Comparison of ENCODE assay signal across 31 mouse cellular contexts in the genomic region with DNA sequence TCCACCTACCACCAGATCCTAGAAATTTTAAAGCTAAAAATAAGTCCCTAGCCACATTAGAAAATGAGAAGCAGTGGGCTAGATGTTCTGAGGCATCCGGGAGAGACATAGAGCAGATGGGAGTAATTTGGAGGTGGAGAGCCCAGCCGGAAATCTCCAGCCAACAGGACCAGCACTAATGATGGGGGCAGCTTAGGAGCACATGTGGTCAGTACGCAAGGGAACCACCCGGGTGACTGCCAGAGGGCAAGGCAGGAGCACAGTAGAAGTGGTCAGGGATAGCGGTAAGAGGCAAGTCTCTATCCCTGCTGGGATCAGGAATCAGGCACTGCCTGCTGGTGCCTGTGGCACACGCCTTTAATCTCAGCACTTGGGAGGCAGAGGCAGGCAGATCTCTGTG. TPM values are rescaled to one million over a fixed set of nuclear protein-coding genes. Genes with fewer than 3 reads are reported as not detected.
"Had no signal": no experiment of that assay in that cellular context is flagged by ENCODE, and none has a peak within 500 bp of the region (broad histone marks: within the 10 kb centered on the region; RNA-seq: fewer than 3 reads in every experiment).

No protein-coding gene starts in this region.

- H3K4me3 ChIP-seq: left cerebral cortex, adult 2 months; limb, embryonic 12.5 days; limb, embryonic 13.5 days; limb, embryonic 15.5 days; liver, embryonic 12.5 days; liver, embryonic 13.5 days; liver, embryonic 15.5 days; lung, embryonic 15.5 days; megakaryocyte, embryonic 14.5 days; midbrain, embryonic 10.5 days; midbrain, embryonic 12.5 days; midbrain, embryonic 13.5 days; midbrain, embryonic 15.5 days; myocyte; neural tube, embryonic 12.5 days had no signal

- H3K4me1 ChIP-seq: liver, embryonic 12.5 days; liver, embryonic 13.5 days; liver, embryonic 15.5 days; lung, embryonic 15.5 days; megakaryocyte, embryonic 14.5 days; midbrain, embryonic 10.5 days; midbrain, embryonic 12.5 days; midbrain, embryonic 13.5 days; midbrain, embryonic 15.5 days; neural tube, embryonic 12.5 days had no signal

- H3K4me2 ChIP-seq: limb, embryonic 12.5 days; limb, embryonic 13.5 days; limb, embryonic 15.5 days; liver, embryonic 11.5 days; liver, embryonic 12.5 days; liver, embryonic 13.5 days; liver, embryonic 15.5 days; lung, embryonic 14.5 days; lung, embryonic 15.5 days; midbrain, embryonic 12.5 days; midbrain, embryonic 13.5 days; midbrain, embryonic 15.5 days; neural tube, embryonic 12.5 days had no signal

- H3K27ac ChIP-seq: left cerebral cortex, adult 2 months; limb, embryonic 12.5 days; limb, embryonic 13.5 days; limb, embryonic 15.5 days; liver, embryonic 12.5 days; liver, embryonic 13.5 days; liver, embryonic 14.5 days; liver, embryonic 15.5 days; lung, embryonic 15.5 days; macrophage; midbrain, embryonic 10.5 days; midbrain, embryonic 12.5 days; midbrain, embryonic 13.5 days; midbrain, embryonic 15.5 days; neural tube, embryonic 12.5 days had no signal

- DNase-seq: left cerebral cortex, postnatal 4 days; liver; liver, embryonic 13.5 days; liver, postnatal 0 days; lung, adult 18-20 months; lung, adult 2 months; lung, embryonic 14.5 days; lung, postnatal 10 days; lung, postnatal 14 days; lung, postnatal 36 days; lung, postnatal 4 days; midbrain, embryonic 14.5 days had no signal

- ATAC-seq: liver, embryonic 12.5 days; liver, postnatal 0 days; lung, postnatal 0 days; midbrain, embryonic 13.5 days; midbrain, embryonic 15.5 days had no signal

- H3K36me3 ChIP-seq: liver, embryonic 12.5 days; liver, embryonic 13.5 days; liver, embryonic 15.5 days; lung, embryonic 15.5 days; midbrain, embryonic 10.5 days; midbrain, embryonic 12.5 days; midbrain, embryonic 13.5 days; midbrain, embryonic 15.5 days; neural tube, embryonic 12.5 days had no signal

- H3K27me3 ChIP-seq: limb, embryonic 12.5 days; limb, embryonic 13.5 days; limb, embryonic 15.5 days; liver, embryonic 12.5 days; liver, embryonic 13.5 days; liver, embryonic 15.5 days; lung, embryonic 15.5 days; midbrain, embryonic 12.5 days; midbrain, embryonic 13.5 days; midbrain, embryonic 15.5 days; neural tube, embryonic 12.5 days had no signal

- H3K9me3 ChIP-seq: limb, embryonic 12.5 days; limb, embryonic 13.5 days; limb, embryonic 15.5 days; liver, embryonic 12.5 days; liver, embryonic 13.5 days; liver, embryonic 15.5 days; lung, embryonic 15.5 days; midbrain, embryonic 10.5 days; midbrain, embryonic 12.5 days; midbrain, embryonic 13.5 days; midbrain, embryonic 15.5 days; neural tube, embryonic 12.5 days had no signal

- H3K9ac ChIP-seq: limb, embryonic 12.5 days; limb, embryonic 13.5 days; limb, embryonic 15.5 days; liver, embryonic 12.5 days; liver, embryonic 13.5 days; liver, embryonic 14.5 days; liver, embryonic 15.5 days; liver, postnatal 0 days; lung, embryonic 14.5 days; lung, embryonic 15.5 days; midbrain, embryonic 12.5 days; midbrain, embryonic 13.5 days; midbrain, embryonic 15.5 days; neural tube, embryonic 12.5 days had no signal

RNA-seq across cellular contexts. Expression of gene Col26a1, which starts 32.3 kb away (rescaled TPM):
- polyA plus RNA-seq: liver, adult 2 months; liver, postnatal 0 days; macrophage had no signal
